Mouse (Mus musculus) ES-Bruce4 (cell line): ENCODE results near the gene Nol8. TPM values are rescaled to one million over a fixed set of nuclear protein-coding genes. Genes with fewer than 3 reads are reported as not detected.

Experiments
- H3K27ac ChIP-seq: 2 replicates; pipeline ENCODE4 v1.5.1; 2012; ENCODE audit warnings: low read length, inconsistent platforms; ENCODE audit not compliant: insufficient read depth
- H3K27me3 ChIP-seq: 2 replicates; pipeline ENCODE4 v1.6.1; 2012; ENCODE audit warnings: mild to moderate bottlenecking, low read length, inconsistent platforms; ENCODE audit not compliant: control insufficient read depth, poor library complexity, insufficient read depth, severe bottlenecking
- H3K36me3 ChIP-seq: 2 replicates; pipeline ENCODE4 v1.6.1; 2012; ENCODE audit warnings: inconsistent platforms, mild to moderate bottlenecking, low read length, moderate library complexity; ENCODE audit not compliant: control insufficient read depth, poor library complexity, insufficient read depth, severe bottlenecking
- H3K4me1 ChIP-seq: one replicate; pipeline ENCODE4 v1.8.1; 2011; ENCODE audit warnings: low read length; ENCODE audit not compliant: control insufficient read depth, insufficient read depth
- H3K4me3 ChIP-seq: 2 replicates; pipeline ENCODE4 v1.5.1; 2011; ENCODE audit warnings: low read depth, mild to moderate bottlenecking, low read length
- H3K9ac ChIP-seq: 2 replicates; pipeline ENCODE4 v1.6.1; 2012; ENCODE audit warnings: low read depth, mild to moderate bottlenecking, inconsistent platforms; ENCODE audit not compliant: poor library complexity, severe bottlenecking
- H3K9me3 ChIP-seq: replicated peaks from 2 replicates; pipeline ENCODE4 v1.6.1; 2012; ENCODE audit warnings: mild to moderate bottlenecking, low read length, inconsistent platforms; ENCODE audit not compliant: control insufficient read depth, poor library complexity, insufficient read depth, severe bottlenecking
- CTCF ChIP-seq: IDR thresholded peaks from one replicate; pipeline ENCODE4 v1.8.1; 2011; ENCODE audit warnings: low read depth, low read length
- EP300 ChIP-seq: IDR thresholded peaks from 2 replicates; pipeline ENCODE4 v1.6.1; 2011; ENCODE audit warnings: low read depth, low read length; ENCODE audit not compliant: insufficient read depth
- POLR2A ChIP-seq: IDR thresholded peaks from one replicate; pipeline ENCODE4 v1.8.1; 2011; ENCODE audit warnings: low read length; ENCODE audit not compliant: insufficient read depth
- polyA plus RNA-seq: library from polyadenylated mRNA; stranded (reverse); fragments of >200 nt; gene quantifications from 2 replicates; pipeline ENCODE4 v1.2.4, GENCODE M21; 2011; ENCODE audit warnings: low read depth; ENCODE audit not compliant: missing spikeins, insufficient read depth, insufficient read length

Nol8 gene
- polyA plus RNA-seq, 1 experiment, result 58.4 TPM

- no peak overlapping the region for H3K27ac ChIP-seq
- H3K4me3 ChIP-seq, result no peak overlapping the region
- no peaks in the 10 kb centered on the region for H3K36me3 ChIP-seq
- no peak for TF ChIP-seq CTCF
- no peak for TF ChIP-seq POLR2A
- no peak for TF ChIP-seq EP300
- H3K27me3 ChIP-seq, result no peaks in the 10 kb centered on the region
- H3K9ac ChIP-seq, result no peak overlapping the region
- H3K9me3 ChIP-seq, result no peaks in the 10 kb centered on the region
- H3K4me1 ChIP-seq, result no peaks in the 10 kb centered on the region
Observed at GRCm38 (mm10) chr13:49644731-49645529, 7.9 kb upstream of the Nol8 start.

DNA sequence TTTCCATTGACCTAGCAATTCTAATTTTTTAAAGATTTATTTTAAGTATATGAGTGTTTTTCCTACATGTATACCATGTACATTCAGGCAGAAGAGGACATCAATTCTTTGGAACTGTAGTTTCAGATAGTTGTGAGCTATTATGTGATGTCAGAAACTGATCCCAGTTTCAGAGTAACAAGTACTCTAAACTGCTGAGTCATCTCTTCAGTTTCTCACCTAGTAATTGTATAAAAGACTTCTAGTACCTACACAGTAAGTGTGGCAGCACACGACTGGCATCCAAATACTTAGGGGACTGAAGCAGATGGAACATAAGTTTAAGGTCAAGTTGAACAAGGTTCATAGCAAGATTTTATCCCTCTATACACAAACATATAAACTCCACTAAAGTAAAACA is 6.9 kb upstream of the Nol8 start:
- H3K4me3 ChIP-seq, result no peak overlapping the region
- no peaks in the 10 kb centered on the region for H3K4me1 ChIP-seq
- H3K36me3 ChIP-seq, result no peaks in the 10 kb centered on the region; the same call in 1 of the 2 replicates
- H3K9me3 ChIP-seq, result no peaks in the 10 kb centered on the region
- no peaks in the 10 kb centered on the region for H3K27me3 ChIP-seq
- H3K9ac ChIP-seq, result no peak overlapping the region
- TF ChIP-seq EP300 (no peak), POLR2A (no peak), CTCF (no peak)
- no peak overlapping the region for H3K27ac ChIP-seq

- TF ChIP-seq POLR2A, result no peak
- TF ChIP-seq EP300, result no peak
- TF ChIP-seq CTCF, result no peak
- no peak overlapping the region for H3K27ac ChIP-seq
- H3K9me3 ChIP-seq, result no peaks in the 10 kb centered on the region
- H3K4me3 ChIP-seq, result peak overlapping the region; percentile 39; the same call in 1 of the 2 replicates
- H3K27me3 ChIP-seq, result no peaks in the 10 kb centered on the region
- H3K9ac ChIP-seq, result no peak overlapping the region
- no peaks in the 10 kb centered on the region for H3K4me1 ChIP-seq
- peaks cover 7% of the 10 kb centered on the region for H3K36me3 ChIP-seq
Observed at GRCm38 (mm10) chr13:49651136-49651535, 1.7 kb upstream of the Nol8 start.

DNA sequence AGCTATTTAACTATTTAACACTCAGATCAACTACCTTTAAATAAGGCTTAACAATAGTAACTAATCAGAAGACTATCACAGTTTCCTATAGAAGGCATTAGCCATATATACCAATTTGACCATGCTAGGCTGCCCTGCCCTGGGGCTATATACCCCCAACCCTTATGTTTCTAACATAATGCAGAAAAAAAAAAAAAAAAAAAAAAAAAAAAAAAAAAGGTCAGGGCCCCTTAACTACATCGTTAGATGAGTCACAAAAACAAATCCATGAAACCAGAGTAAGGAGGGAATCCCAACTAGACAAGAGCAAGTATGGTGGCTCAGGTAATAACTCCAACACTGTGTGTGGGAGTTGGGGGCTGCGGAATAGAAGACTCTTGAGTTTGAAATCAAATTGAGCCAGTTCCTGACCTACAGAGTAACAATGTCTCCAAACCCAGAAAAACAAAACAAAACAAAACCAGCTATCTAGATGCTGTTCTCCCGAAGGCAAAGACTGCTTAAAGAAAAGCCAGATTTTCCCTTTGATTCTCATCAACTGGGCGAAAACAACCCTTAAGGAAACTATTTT is 1.0 kb upstream of the Nol8 start:
- H3K36me3 ChIP-seq, result peaks cover 11% of the 10 kb centered on the region

DNA sequence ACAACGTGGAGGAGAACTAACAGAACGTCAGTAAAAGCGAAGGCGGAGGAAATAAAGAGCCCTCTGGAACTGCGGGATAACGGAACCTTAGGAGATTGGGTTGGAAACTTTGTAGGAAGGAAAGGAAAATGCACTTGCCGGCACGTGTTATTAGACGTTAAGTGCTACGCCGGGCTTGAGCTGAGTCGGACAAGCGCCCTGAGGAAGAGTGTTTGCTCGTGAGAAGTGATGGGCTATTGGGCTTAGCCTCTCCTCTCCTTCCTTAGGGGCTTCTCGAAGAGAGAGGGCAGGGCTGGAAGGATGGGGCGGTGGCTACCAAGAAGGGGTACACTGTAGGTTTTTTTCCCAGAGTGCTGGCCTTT is 283 bp downstream of the Nol8 start:
- H3K9ac ChIP-seq, result peak overlapping the region; percentile 65
- H3K4me3 ChIP-seq, result peak overlapping the region; percentile 93
- H3K27me3 ChIP-seq, result no peaks in the 10 kb centered on the region
- peak overlapping the region; percentile 24 for H3K27ac ChIP-seq
- peaks cover 15% of the 10 kb centered on the region for H3K36me3 ChIP-seq
- no peak for TF ChIP-seq CTCF
- no peak for TF ChIP-seq POLR2A
- no peak for TF ChIP-seq EP300
- no peaks in the 10 kb centered on the region for H3K9me3 ChIP-seq
- H3K4me1 ChIP-seq, result no peaks in the 10 kb centered on the region

More for the DNA sequence above, 1.0 kb upstream of the Nol8 start:
- no peaks in the 10 kb centered on the region for H3K9me3 ChIP-seq
- H3K27me3 ChIP-seq, result no peaks in the 10 kb centered on the region
- no peak overlapping the region for H3K27ac ChIP-seq
- no peak for TF ChIP-seq POLR2A
- no peak for TF ChIP-seq CTCF
- no peak for TF ChIP-seq EP300
- no peaks in the 10 kb centered on the region for H3K4me1 ChIP-seq
- peak overlapping the region; percentile 91 for H3K4me3 ChIP-seq
- peak overlapping the region; percentile 43 for H3K9ac ChIP-seq

- H3K4me3 ChIP-seq, result no peak overlapping the region
- no peak for TF ChIP-seq CTCF
- no peak for TF ChIP-seq EP300
- no peak for TF ChIP-seq POLR2A
- no peak overlapping the region for H3K27ac ChIP-seq
- no peak overlapping the region for H3K9ac ChIP-seq
- peaks cover 26% of the 10 kb centered on the region for H3K36me3 ChIP-seq
- no peaks in the 10 kb centered on the region for H3K27me3 ChIP-seq
- no peaks in the 10 kb centered on the region for H3K4me1 ChIP-seq
- H3K9me3 ChIP-seq, result no peaks in the 10 kb centered on the region
Observed at GRCm38 (mm10) chr13:49677793-49678192, 24.9 kb downstream of the Nol8 start.
